Mouse (Mus musculus): ENCODE measurements around the gene Slc8b1.

Gene Slc8b1

DNA sequence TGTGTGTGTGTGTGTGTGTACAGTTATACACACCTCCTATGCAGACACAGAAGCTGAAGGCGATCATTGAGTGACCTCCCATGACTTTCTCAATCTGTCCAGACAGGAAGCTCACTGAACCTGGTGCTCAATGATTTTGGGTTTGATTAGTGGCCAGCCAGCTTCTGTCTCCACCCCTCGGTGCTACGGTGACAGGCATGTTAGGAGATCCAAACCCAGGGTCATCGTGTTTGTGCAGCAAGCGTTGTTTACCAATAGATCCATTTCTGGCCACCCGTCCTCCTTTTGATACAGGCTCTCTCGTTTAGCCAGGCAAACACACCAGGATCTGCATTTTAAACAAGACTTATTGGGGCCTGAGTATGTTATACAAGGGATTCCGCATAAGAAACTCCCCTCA lies 20.7 kb downstream of the Slc8b1 start:
- DNase-seq = no peak

DNA sequence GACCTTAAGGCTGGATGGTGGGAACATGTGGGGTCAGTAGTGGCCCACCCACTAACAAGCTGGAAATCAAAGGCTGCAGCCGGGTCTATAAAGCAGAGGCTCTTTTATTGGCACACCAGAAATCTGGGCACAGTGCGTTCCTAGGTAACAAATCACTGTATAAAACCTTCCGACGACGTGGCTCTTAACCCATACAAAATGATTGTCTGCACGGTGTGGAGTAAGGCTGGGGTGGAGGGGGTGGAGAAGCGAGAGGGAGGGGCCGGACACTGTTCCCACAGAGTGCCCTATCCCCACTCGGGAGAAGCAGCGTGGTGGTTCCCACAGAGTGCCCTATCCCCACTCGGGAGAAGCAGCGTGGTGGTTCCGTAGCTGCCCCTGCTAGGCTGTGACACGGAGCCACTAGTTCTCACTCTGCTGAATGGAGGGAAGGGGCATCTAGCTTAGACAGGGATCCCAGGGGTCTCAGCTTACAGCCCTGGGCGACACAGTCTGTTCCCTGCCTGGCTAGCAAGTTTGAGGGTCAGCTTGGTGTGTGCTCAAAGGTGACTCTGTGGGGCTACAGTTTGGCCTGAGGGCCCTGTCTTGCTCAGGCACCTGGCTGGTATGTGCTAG lies 23.2 kb downstream of the Slc8b1 start:
- no peak for DNase-seq

DNA sequence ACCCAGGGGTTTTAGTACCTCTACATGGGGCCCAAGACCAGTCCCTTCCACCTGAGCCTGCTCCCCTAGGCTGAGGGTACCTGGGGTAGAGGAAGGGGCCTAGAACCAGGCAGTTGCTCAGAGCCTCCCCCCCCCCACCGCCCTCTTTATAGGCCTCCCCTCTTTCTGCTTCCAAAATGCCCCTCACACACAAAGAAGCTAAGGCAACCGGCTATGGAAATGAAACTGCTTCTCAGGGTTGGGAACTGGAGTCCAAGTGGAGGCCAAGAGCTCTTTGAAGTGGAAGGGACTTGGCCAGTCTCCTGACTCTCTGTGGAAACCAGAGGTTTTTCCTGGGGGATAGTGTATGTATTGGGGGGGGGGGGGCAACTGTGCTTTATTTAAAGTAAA lies 23.7 kb downstream of the Slc8b1 start:
- DNase-seq = no peak

DNA sequence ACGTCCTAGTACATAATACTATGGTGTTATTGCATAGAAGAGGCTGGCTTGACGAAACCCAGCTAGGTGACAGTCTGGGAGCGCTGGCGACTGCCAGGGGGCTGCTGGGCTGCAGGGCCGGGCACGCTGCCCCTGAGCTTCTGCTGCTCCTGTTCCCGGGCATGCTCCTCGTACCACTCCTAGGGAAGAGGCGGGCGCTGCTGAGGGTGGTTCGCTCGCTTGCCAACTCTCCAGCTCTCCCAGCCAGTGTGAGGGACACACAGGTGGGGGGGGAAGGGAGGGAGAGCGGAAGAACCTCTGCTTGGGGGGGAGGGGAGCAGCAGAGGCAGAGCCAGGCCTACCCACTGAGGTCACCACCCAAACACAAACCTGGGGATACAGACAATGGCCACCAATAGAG lies 25.1 kb downstream of the Slc8b1 start:
- no peak for DNase-seq

DNA sequence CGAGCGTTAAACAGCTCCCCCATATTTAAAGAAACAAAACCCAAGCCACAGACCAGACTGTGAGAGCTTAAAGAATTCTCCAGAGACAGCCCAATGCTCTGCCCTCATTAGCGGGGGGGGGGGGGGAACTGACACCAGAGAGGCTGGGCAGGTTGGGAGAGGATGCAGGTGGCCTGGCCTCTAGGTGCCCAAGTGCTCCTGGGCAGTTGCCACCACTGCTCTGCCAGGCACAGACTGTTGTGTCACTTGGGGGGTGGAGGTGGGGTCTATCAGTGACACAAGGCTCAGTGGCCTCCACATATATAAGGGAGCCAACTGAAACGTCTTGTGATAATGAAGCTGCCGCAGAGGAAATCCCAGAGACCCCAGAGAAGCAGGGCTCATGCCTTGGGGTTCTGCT lies 25.7 kb downstream of the Slc8b1 start:
- DNase-seq = no peak

DNA sequence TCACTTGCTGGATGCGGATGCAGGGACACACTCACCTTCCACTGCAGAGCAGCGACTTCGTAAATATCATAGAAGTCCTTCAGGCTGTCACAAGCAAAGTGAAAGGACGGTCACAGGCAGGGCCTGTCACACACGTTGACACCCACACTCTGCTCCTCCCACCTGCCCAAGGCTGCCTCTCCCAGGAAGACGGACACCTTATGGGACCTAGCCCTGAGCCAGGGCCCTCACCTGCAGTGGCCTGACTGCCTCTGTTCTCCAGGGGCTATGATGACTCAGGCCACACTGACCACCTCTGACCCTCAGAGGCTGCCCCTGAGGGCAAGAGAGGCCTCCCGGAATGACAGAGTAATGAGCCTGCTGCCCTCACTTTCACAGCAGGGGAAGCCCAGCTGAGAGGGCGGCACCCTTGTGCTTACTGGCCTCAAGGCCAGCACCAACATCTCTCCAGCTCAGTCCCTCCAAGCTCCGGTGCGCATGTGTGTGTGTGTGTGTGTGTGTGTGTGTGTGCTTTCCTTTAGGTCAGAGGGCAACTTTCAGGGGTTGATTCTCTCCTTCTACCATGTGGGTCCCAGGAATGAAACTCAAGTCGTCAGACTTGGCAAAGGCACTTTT lies 37.4 kb downstream of the Slc8b1 start:
- no peak for DNase-seq

DNA sequence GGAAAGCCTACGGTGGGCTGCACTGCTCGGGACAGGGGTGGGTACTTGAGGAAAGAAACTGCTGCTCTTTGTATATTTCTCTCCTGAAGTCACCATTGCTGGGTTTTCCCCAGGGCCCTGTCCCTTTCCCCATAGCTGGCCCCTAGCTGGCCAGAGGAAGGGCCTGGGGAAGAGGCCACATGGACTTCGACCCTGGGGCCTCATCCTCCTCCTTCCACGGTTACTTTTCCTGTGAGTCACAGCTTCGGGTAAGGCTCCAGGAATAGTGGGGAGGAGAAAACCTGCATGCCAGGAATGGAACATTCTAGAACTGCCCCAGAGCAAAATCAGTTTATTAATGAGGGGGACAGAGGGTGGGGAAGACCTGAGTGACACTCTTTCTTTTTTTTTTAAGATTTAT lies 39.2 kb downstream of the Slc8b1 start:
- no peak for DNase-seq

DNA sequence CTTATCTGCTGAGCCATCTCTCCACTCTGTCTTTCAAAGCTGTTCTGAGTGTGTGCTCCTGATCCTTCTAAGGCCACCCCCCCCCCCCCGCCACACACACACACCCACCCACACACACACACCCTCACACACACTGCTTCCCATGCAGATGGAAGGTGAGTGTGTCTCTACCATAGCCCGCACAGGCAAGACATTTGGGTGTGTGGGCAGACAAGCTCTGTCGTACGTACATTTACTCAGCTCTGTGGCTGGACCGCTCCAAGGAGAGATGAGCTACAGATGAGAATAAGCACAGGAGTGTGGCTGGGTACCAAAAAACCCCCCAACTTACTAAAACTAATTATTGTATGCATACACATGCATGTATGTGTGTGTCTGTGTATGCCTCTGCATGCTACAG lies 39.7 kb downstream of the Slc8b1 start:
- no peak for DNase-seq

DNA sequence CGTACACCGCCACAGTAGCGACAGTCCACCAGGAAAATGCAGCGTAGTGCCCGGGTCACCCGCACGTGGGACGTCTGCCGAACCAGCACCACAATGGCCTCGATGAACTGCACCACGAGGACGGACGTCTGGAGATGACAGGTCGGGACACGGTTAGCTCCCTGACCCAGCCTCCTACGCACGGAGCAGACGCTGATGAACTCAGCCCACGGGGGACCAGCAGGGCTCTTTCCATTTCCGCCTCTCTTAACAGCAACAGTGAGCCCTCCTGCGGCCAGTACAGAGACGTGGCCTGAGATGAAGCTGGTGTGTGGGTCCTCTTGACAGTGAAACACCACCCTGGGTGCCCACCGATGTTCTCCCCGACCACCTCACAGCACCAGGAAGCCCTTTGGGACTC lies 44.9 kb downstream of the Slc8b1 start:
- no peak for DNase-seq

DNA sequence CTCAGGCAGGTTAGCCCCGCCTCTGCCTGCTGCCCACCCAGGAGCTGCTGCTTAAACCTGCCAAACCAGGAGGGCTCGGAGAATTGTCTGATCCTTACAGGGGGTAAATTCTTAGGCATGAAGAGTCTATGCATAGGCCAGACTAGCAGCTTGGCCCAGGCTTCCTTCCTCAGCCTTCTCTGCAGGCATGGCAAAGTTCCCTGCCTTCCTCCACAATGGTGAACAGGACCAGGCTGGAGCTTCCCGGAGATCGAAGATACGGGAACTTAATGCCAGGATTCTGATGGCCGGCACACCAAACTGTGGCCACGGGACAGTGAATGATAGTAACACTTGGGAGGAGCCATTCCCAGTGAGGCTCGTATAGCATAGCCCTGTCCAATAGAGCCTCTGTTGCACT lies 47.1 kb downstream of the Slc8b1 start:
- DNase-seq = no peak

DNA sequence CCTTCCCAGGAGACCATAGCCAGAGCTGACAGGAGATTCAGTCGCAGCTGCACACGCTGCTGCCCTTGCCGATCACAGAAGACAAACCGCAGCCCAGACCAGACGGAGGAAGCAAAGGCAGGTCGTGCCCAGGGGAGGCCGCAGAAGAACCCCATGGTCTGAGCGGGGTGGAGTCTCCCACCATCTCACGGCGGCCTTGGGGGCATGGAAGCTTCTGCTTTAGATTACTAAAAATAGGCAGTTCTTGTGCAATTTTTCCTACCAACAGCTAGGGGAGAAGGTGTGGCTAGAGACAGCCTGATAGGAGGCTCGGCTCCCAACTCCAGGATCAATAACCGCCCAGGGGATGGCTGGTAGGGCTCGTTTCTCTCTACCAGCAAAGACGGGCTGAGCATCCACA lies 47.8 kb downstream of the Slc8b1 start:
- no peak for DNase-seq

DNA sequence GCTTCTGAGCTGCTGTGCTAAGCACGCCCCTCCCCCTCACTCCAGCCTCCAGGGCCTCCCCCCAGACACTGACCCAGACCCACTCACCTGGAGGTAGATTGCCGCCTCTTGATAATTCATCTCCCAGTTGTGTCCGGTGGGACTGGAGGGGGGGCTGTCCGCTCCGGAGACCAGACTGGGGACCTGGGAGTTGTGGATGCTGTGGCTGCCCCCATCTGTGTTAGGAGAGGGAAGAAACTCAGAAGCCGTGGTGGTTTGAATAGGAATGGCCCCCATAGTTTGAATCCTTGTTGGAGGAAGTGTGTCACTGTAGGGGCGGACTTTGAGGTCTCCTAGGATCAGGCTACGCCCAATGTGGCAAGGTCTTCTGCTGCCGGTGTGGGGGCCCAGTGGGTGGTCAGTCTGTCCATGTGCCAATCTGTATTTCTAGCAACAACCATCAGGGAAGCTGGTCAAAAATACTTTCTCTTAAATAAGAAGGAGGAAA lies 49.2 kb downstream of the Slc8b1 start:
- DNase-seq = no peak

DNA sequence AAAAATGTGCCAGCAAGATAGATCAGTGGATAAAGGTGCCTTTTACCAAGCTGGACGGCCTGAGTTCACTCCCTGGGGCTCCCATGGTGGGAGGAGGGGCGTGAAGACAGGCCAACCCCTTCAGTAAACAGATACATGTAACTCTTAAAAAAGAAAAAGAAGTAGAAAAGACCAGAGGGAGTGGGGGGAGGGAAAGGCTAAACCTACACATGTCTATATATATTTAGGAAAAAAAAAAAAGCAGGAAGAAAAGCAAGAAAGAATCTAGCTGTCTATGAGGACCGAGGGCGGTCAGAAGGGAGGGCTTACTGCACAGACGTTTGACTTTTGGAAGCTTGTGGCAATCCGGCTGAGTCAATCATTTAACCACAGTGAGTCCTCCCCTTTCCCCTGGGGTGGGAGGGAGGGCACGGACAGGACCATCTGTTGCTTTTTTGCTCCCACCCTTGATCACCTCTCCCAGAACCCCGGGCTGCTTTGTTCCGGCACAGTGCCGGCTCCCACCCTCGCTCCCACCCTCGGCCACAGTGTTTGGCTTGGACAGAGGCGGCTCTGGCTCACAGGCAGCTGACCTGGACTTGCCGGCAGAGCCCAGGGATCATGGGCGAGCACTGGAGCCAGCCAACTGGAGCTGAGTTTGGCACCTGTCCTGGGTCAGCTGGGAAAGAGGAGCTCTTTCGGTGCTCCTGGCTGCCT lies 49.8 kb downstream of the Slc8b1 start:
- no peak for DNase-seq

DNA sequence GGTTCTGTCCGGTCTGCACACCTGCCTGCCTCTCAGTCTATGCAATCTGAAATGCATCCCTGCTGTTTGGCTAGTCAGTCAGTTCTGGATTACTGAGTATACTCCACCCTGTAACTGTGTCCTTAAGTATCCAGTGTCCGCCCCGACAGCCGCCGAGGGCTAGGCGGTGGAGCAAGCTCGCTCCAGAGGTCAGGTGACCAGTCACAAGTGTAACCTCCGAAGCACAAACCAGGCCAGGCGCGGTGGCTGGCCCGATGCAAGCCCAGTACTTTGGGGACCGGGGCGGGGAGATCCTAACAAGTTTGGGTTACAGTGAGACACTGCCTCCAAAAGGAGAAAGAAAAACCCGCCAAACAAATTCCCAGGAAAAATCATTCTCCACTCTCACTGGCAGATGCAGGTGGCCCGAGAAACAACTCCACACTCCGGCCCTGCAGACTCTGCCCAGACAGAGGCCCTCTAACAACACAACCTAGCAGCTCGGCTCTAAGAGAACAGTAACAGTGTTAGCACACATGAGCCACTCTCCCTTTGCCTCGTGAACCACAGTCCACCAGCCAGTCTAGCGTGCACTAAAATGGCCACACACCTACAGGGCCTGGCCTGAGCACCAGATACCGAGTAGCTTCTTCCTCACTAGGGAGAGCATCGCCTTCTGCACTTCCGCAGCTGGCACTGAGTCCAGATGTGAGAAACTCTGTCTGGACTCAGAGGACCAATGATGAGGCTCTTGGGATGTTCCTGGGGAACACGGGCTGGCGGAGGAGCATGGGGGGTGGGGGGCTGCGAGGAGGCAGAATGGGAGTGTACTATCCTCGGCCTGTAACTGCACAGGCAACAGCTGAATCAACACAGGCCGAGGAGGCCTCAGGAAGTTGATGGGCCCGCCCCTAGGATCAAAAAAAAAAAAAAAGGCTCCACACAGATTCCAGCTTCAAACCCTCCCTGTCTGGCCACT lies 52.3 kb downstream of the Slc8b1 start:
- no peak for DNase-seq

DNA sequence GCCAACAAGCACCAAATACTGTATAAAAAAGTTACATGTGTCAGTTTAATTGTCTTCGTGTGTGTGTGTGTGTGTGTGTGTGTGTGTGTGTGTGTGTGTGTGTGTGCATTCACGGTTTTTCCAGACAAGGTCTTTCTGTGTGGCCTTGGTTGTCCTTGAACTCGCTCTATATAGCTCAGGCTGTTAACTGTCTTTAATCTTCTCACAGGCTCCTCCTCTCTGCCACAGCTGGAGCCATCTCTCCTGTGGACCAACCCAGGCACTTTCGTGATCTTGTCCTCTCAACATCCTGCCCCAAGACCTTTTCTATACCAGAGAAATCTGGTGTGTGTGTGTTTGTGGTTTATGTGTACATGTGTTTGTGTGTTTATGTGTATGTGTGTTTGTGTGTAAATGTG lies 52.9 kb downstream of the Slc8b1 start:
- peak; percentile 34 for DNase-seq

DNA sequence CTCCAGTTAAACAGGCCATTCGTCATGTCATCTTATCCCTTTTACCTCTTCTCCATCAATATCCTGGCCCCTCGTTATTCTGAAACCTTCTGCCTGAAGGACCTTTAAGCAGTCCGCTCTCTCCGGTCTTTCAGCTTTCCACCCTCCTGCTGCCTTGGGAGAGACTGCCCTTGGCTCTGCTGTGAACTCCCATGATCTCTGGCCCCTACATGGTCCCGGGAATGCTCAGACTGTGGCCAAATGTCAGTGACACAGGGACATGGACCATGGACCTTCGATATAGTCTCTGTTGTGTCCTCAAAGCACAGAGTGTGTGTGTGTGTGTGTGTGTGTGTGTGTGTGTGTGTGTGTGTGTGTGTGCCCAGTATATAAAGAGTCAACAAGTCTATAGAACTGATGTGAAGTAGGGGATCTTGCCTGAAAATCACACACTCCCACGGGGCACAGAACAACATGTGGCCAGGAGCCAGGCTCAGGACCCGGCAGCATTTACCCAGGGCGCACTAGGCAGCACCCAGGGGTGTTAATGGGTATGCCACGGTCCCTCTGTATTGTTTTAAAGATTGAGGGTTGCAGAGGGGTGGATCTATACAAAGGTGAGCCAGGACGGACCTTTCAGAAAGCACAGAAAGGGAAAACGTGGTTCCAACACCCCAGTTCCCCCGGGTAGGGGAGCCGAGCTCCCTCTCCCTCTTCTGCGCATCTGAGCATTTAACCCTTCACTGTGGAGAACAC lies 54.4 kb downstream of the Slc8b1 start:
- DNase-seq = no peak

DNA sequence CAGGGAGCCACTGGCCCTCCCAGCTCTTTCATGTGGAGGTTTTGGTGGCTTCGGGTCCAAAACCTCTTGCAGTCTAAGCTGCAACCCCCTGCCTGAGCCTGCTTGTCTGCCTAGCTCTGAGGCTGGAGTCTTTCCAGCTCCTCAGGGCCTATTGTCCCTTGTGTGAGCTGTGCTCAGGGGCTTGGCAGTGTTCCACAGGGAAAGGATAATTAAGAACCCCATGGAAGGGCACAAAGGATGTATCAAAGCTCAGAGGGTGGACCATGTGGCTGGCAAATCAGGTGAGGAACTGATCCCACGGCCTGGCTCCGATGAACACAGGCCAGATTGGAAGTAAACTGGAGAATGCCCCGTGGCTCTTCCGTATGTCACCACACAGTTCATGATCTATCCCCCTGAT lies 55.1 kb downstream of the Slc8b1 start:
- DNase-seq = no peak

DNA sequence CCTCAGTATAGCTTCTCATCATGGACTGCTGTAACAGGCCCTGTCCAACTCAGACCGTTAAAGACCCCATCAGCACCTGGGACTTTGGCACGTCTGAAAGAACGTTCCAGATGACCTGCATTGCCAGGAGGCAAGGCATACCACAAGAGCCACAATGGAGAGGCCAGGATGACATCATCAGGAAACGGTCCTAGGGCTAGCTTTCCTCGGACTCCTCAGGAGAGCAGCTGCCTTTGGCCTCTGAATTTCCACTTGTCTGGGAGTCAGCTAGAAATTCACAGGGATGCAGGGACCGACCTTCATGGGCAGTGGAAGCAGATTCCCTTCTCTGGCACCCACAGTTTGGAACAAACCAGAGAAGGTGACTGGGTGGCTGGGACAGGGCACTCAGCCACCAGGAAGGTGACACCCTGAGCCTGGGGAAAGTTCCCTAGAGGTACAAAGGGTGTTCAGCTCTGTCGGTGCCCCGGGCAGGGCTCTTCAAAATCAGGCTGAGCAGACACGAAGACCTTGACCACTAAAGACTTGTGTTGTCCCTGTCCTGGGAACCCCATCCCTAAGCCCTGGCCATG lies 55.8 kb downstream of the Slc8b1 start:
- no peak for DNase-seq

DNA sequence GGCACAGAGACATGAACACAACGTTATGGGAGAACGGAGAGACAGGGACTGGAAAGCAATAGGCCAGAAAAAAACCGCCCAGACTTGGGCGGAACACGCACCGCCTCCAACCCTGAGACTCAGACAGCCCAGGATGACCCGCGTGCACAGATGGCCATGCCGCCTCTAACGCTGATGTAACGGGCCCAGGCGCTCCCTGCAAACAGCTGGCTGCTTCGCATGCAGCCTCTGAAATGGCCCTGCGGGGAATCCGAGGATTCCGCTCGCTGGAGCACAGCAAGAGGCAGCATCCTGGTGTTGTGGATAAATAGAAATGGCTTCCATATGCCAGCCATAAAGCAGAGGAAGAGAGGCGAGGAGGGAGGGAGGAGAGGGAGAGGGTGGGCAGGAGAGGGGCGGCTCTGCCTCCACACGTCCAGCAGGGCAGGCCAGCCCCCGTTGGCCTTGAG lies 56.3 kb downstream of the Slc8b1 start:
- no peak for DNase-seq

DNA sequence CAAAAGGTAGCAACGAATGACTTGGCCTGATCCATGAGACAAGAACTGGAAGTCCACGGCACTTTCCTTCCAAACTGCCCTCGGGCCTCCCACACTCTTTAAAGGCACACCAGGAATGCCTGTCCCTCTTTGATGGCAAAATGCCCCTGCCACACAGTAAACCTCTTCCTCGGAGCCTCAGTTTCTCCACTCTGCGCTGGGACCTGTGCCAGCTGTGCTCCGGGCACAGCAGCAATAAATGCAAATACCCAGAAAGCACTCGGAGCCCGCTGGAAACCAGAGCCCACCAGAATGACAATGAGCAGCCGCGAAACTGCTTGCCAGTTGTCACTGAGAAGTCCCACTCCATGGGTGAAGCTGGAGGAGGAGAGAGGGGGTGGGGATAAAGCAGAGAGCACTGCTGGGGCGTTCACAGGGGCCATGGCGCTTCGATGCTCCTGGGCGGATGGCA lies 56.8 kb downstream of the Slc8b1 start:
- DNase-seq = no peak

DNA sequence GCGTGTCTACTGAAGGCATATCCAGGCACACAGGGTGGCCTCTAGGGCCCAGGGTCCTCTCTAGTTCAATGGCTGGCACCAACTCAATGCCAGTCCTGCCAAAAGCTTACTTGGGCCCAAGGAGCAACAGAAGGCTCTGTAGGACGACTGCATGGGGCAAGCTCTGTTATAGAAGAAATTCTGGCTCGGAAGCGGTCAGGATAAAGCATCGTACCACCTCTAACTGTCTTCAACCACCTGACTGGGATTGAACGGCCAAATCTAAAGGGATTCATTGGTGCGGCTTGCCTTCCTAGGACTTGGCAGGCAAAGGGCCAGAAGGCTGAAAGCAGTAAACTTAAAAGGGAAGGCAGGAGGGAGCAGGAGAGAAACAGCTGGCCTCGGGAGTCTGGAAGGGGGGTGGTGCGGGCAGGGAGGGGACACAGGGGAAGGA lies 57.4 kb downstream of the Slc8b1 start:
- DNase-seq = no peak

DNA sequence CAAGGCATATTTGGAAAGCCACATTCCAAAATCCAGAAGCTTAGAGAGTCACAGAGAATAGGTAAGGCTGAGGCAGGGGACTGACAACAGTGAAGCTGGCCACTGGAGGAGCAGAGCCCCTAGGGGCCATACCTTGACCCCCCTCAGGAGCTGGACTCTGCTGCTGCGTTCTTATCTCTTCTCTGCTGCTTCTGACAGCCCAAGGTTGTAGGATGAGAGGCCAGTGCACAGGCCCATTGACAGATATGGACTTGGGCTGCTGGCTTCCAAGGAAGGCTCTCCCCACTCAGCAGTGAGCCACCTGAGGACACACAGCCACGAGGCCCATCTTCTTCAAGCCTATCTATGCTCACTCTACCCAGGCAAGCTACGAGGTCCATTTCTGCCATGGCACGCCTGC lies 58.0 kb downstream of the Slc8b1 start:
- no peak for DNase-seq

All from thymus, postnatal 14 days (tissue).